Mouse (Mus musculus): Measurements from ENCODE around the gene P3h3.
"Not testable (repeated sequence)": the region's sequence is repeated elsewhere in the genome, so short reads cannot be mapped to it uniquely, and the experiment has no call there.

P3h3 gene

DNA sequence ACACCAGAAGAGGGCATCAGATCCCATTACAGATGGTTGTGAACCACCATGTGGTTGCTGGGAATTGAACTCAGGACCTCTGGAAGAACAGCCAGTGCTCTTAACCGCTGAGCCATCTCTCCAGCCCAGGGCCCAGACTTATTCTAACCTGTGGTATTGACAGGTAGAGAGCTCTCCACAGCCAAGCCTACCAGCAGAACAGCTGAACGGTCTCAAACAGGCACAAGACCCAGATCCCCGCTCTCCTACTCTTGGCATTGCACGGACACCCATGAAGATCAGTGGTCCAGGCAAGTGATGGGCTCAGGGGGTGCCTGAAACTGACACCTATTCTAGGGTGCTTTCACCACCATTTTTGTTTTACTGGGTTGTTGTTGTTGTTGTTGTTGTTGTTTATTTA is 26.4 kb downstream of the P3h3 start:
- not testable (repeated sequence) for DNase-seq

DNA sequence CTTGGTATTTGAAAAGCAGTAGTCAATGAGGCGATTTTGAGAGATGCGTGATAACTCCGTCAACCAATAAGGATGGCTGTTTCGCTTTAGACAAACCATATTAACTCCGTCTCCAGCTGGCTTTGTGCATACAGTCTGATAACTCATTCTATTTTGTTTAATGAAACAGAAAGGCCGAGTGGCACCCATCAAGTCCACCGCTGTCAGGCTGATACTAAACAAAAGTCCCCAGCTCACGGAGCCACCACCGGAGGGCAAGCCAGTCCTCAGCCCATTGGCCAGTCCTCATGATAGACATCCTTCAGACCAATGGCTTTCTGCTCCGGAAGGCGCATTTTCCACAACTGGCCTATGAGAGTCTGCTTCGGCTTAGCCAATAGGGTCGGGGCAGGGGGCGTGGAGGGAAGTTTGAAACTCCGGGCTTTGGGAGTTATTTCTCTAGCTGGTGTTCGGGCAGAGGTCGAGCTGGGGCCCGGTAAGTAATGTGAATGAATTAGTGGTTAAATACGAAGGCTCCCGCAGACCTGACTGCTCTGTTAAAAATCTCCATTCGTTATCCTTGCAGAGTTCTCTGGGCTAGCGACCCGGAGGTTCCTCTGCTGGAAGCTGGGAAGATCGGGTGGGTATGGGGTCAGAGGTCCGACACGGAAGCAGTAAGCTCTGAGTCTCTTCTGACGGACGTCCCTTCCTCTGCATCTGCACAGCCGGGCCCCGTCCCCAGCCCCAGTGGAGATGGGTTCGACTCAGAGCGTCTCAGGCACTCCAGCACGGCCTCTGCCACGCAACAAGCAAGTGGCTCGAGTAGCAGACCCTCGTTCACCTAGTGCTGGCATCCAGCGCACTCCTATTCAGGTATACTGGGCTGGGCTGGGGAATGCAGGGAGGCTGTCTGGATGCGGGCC is 27.5 kb downstream of the P3h3 start:
- peak; percentile 87 to 96 for DNase-seq

DNA sequence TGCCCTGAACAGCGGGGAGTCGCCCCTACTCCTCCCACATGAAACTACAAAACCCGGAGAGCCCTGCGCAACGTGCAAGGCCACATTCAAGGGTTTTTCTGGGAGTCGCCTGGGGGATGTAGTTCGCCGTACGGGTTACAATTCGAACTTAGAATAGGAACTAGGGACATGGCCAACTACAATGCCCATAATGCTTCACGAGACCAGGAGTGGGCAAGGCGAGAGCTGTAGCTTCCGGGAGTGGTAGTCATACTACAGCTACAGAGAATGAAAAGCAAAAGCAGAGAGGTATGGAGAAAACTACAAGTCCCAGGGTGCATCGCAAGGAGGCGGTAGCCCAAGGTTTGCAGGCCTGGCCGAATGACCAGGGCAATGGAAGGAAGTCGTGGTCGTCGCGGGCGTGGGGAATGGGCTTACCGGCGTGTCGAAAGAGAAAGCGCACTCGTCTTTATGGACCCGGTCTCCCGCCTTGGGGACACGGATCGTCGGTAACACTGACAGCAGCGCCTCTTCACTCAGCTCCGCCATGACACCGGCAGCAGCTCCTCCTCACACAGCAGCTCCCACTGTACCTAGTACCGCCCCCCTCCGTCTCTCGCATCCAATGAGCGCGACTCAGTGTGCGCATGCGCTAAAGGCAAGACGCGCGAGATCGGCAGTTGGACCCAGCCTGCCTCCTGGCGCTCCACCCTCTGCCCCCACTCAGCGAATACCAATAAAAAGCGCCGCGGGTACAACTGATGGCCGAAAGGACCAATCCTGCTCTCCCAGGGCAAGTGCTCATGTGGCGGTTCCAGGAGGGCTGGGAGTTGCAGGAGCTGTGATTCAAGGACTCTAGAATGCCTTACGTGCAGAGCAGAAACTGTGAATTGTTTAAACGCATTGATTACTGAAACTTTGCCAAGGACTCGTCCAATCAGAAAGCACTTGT is 28.4 kb downstream of the P3h3 start, which contains the start of the genes Usp5 and Cdca3:
TSS of gene Usp5 (minus strand) at position 617 of the 931 bp plus-strand sequence.
TSS of gene Cdca3 (plus strand) at position 680 of the 931 bp plus-strand sequence.
- DNase-seq, result peak; percentile 97 to 99

- peak; percentile 40 to 44 for DNase-seq
Observed at GRCm38 (mm10) chr6:124828101-124828592, 29.4 kb downstream of the P3h3 start.

- no peak for DNase-seq
Observed at GRCm38 (mm10) chr6:124822049-124822448, 35.5 kb downstream of the P3h3 start.

DNA sequence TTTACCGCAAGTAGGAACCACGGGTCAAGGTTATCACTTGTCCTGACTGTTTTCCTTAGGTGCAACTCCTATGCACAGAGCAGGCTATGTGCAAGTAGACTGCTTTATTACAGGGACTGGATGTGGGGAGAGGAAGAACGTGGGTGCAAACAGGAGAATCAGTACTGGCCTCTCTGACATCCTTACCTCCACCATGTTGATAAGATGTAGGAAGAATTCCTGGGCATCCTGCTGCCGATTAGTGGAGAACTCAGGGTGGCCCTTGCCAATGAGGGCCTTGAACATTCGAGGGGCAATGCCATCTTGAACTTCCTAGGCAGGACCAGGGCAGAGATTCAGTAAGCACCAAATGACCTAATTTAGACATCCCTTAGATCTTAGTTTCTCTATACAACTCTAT is 36.7 kb downstream of the P3h3 start:
- no peak for DNase-seq

- no peak for DNase-seq
Observed at GRCm38 (mm10) chr6:124817971-124818370, 39.6 kb downstream of the P3h3 start.

DNA sequence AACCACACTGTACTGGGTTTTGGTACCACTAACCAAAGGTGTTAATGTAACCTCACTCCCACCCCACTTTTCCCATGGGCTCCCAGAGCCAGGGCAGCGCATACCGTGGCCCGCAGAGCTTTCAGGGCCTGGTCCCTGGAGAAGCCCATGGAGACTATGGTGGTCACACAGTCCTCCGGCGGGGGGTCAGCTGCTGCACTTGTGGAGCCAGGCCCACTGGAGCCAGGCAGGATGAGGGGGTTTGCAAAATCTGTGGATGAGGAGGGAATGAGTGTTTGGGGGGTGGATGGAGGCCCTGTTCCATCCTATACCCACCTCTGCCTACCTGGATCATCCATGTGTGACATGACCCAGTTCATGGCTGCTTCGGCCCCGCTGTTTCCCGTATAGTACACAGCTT is 40.0 kb downstream of the P3h3 start:
- DNase-seq, result peak in 1 of 2 experiments; percentile 7

- peak in 1 of 2 experiments; percentile 4 for DNase-seq
Observed at GRCm38 (mm10) chr6:124817125-124817524, 40.4 kb downstream of the P3h3 start.

- DNase-seq, result no peak
Observed at GRCm38 (mm10) chr6:124816611-124817010, 40.9 kb downstream of the P3h3 start.

DNA sequence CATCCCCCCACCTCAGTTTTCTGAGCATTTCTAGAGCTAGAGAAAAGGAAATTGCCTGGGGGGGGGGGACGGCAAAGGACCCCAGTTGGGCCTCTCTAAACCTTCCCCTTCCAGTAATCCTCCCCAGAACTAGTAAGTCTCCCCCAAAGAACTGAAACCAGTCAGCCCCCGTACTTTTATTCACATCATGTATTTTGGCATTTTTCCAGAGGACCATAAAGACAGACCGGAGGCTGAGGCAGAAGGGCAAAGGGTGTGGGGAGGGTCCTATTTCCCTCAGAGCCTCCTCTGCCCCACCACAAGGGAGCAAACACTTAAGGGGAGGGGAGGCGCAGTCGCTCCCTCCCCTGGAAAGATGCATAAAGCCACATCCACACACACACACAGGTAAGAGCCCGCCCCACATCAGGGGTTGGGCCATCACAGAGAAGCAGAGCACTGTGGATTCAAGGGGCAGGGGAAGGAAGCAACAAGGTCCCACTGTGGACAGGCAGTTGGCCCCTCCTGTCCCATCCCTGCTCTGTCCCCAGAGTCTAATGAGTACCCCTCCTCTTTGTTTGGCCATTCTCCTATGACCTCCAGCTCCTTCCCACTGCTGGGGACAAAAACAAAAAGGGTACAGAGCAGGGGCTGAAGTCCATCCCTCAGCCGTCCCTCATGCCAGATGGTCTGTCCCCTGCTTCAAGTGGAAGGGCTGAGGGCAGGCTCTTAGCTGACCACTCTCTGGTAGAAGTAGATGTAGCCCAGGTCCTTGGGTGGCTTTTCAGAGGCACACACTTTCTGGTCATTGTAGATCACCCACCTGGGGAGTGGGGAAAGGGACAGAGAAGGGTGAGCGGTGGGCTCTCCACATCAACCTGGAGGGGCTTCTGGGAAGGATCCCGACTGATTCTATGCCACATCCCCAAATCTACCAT is 42.4 kb downstream of the P3h3 start:
- peak in 1 of 2 experiments; percentile 12 for DNase-seq

DNA sequence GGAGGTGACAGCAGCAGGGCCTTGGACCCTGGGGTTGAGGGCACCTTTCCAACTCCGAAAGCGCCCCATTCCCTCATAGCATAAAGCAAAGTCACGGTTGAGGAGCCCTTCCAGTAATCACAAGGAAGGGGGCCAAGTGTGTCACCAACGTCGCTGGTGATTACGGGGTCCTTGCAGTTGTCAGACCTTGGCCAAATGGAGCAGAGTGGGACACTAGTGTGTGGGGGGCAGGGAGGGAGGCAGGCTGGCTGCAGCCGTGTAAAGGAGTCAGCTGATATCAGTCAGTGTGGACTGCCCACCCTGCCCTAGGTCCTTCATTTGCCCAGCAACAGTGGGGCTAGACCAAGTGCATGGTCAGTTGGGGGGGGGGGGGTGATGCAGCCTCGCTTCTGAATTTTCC is 43.1 kb downstream of the P3h3 start:
- no peak for DNase-seq

DNA sequence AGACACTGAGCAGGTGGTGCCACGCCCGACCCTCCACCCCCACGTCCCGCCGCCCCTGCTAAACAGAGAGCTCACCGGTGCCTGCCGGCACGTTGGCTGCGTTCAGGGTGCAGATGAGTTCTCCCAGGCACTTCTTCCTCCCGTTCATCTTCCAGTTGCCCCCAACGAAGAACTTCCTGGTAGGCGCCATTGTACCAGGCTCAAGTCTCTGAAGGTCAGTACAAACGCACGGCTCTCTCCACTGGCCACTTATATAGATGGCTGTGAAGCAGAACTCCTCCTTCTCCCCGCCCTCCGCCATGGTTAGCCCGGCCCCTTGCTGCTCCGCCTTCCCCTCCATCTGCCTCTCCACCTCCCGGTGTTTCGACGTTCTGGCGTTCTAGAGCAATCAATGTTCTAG is 43.6 kb downstream of the P3h3 start, which contains the start of gene Tpi1:
TSS of gene Tpi1 (minus strand) at position 364 of the 400 bp plus-strand sequence.
- peak; percentile 90 to 94 for DNase-seq

- DNase-seq, result peak; percentile 80 to 81
Observed at GRCm38 (mm10) chr6:124813496-124813895, 44.1 kb downstream of the P3h3 start.

GRCm38 (mm10) chr6:124812848-124813247 is 44.7 kb downstream of the P3h3 start:
- DNase-seq, result peak in 1 of 2 experiments; percentile 43

DNA sequence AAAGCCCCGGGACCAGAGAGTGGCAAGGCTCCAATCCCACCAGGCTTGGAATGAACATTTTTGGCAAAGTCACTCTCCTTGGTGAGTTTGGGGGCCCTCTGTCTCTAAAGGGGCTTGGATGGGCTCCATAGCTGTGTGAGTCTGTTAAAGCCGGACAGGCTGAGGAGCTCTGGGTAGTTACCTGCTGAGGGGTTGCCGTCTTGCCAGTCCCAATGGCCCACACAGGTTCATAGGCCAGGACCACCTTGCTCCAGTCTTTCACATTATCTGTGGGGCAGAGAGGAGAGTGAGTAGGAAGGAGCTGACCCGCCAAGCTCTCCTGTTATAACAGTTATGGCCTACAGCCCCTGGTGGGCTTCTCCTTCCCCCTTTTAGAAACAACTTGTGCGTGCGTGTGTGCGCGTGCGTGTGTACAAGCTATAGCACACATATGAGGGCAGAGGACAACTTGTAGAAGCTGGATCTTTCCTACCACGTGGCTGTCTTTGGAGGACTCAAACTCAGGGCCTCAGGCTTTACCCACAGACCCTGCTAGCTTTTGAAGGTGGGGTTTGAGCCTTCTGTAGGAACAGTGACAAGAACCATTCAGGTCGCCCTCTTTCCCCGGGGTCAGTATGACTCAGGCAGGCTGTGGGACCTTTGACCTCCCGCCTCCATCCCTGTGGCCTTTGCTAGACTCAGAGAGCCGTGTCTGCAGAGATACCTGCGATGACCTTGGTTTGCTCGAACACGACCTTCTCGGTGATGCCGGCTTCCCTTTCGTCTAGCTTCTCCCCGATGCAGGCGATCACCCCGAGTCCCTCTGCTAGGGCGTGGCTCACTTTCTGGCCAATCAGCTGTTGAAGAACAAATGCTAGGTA is 45.6 kb downstream of the P3h3 start:
- peak in 1 of 2 experiments; percentile 26 for DNase-seq

GRCm38 (mm10) chr6:124811403-124811665 is 46.2 kb downstream of the P3h3 start:
- DNase-seq, result no peak

GRCm38 (mm10) chr6:124810566-124811402 is 46.8 kb downstream of the P3h3 start:
- peak in 1 of 2 experiments; percentile 24 for DNase-seq

- DNase-seq, result peak in 1 of 2 experiments; percentile 21
Observed at GRCm38 (mm10) chr6:124809775-124810538, 47.6 kb downstream of the P3h3 start.

Data from cerebellum, adult 18-20 months (tissue).